In genomic region chr12:111896908-111897661, GRCm38 (mm10) we compare ENCODE assay signal across 8 mouse cellular contexts. TPM values are rescaled to one million over a fixed set of nuclear protein-coding genes. Genes with fewer than 3 reads are reported as not detected.
DNase-seq lines count a peak whose midpoint lies in the region; ATAC-seq and TF ChIP-seq lines count a peak whose summit lies in the region.

No protein-coding gene starts in this region.

- no peaks in the 10 kb centered on the region for H3K27me3 ChIP-seq in embryonic facial prominence, embryonic 13.5 days
- no peaks in the 10 kb centered on the region for H3K27me3 ChIP-seq in embryonic facial prominence, embryonic 10.5 days (replicated peaks; ENCODE audit: low read depth, poor library complexity, severe bottlenecking)
- no peaks in the 10 kb centered on the region for H3K27me3 ChIP-seq in liver, embryonic 14.5 days (ENCODE audit: control insufficient read depth, insufficient read depth, low read length)
- H3K27me3 ChIP-seq in midbrain, embryonic 16.5 days (ENCODE audit: control insufficient read depth, insufficient read depth, low read depth, low read length): no peaks in the 10 kb centered on the region

- peak overlapping the region; percentile 3; the same call in 1 of the 2 replicates for H3K27ac ChIP-seq in embryonic facial prominence, embryonic 13.5 days
- H3K27ac ChIP-seq in embryonic facial prominence, embryonic 10.5 days (replicated peaks): no peak overlapping the region
- peak overlapping the region; percentile 26 for H3K27ac ChIP-seq in liver, embryonic 14.5 days
- no peak overlapping the region for H3K27ac ChIP-seq in midbrain, embryonic 16.5 days (ENCODE audit: low read length)

- 72% methylated on average over 7 of the region's 7 CpGs for WGBS in embryonic facial prominence, embryonic 13.5 days
- WGBS in embryonic facial prominence, embryonic 10.5 days: 64% methylated on average over 7 of the region's 7 CpGs
- under 1% methylated on average over 7 of the region's 7 CpGs for WGBS in liver, embryonic 14.5 days (ENCODE audit: insufficient replicate concordance)
- 67% methylated on average over 7 of the region's 7 CpGs for WGBS in midbrain, embryonic 16.5 days

- no peak overlapping the region for H3K4me3 ChIP-seq in embryonic facial prominence, embryonic 13.5 days
- H3K4me3 ChIP-seq in embryonic facial prominence, embryonic 10.5 days: no peak overlapping the region
- no peak overlapping the region for H3K4me3 ChIP-seq in liver, embryonic 14.5 days (ENCODE audit: insufficient read depth in 1 of 2, low read depth in 2 of 2, low read length in 2 of 2)
- H3K4me3 ChIP-seq in midbrain, embryonic 16.5 days (ENCODE audit: low read depth, low read length): no peak overlapping the region

- no peak overlapping the region for H3K4me2 ChIP-seq in embryonic facial prominence, embryonic 13.5 days
- H3K4me2 ChIP-seq in liver, embryonic 14.5 days (ENCODE audit: low read depth): peak overlapping the region; percentile 47
- no peak overlapping the region for H3K4me2 ChIP-seq in midbrain, embryonic 16.5 days (ENCODE audit: low read length)

- peaks cover 16% of the 10 kb centered on the region for H3K4me1 ChIP-seq in embryonic facial prominence, embryonic 13.5 days
- H3K4me1 ChIP-seq in embryonic facial prominence, embryonic 10.5 days: peaks cover 22% of the 10 kb centered on the region
- peaks cover 10 to 31% of the 10 kb centered on the region in 2 experiments for H3K4me1 ChIP-seq in liver, embryonic 14.5 days (replicated peaks; ENCODE audit: control insufficient read depth in 2 of 2, insufficient read depth in 2 of 2, low read length in 1 of 2)
- peaks cover 7% of the 10 kb centered on the region for H3K4me1 ChIP-seq in midbrain, embryonic 16.5 days (ENCODE audit: control insufficient read depth, insufficient read depth, low read length)

- peak; percentile 6; the same call in 1 of the 2 replicates for TF ChIP-seq EP300 in liver, embryonic 14.5 days (IDR thresholded peaks at IDR 0.05; ENCODE audit: low read depth)

- no peak for DNase-seq in embryonic facial prominence, embryonic 10.5 days (ENCODE audit: low spot score)
- DNase-seq in adrenal gland, postnatal 36 days: peak; percentile 38 to 63
- peak; percentile 57 for DNase-seq in heart, postnatal 4 days
- DNase-seq in liver, embryonic 14.5 days (ENCODE audit: low read depth in 3 of 3, low spot score in 3 of 3): peak; percentile 65 to 66 (median 66)
- peak; percentile 57 for DNase-seq in thymus, postnatal 14 days
- no peak for DNase-seq in urinary bladder, postnatal 36 days (ENCODE audit: low spot score in 2 of 2)

- H3K9ac ChIP-seq in embryonic facial prominence, embryonic 13.5 days: no peak overlapping the region
- no peak overlapping the region for H3K9ac ChIP-seq in liver, embryonic 14.5 days (replicated peaks)
- H3K9ac ChIP-seq in midbrain, embryonic 16.5 days (ENCODE audit: low read depth, low read length): no peak overlapping the region

- 0 out of 2 replicates have a peak, but pooled peaks have one; percentile 7 for TF ChIP-seq CTCF in liver, embryonic 14.5 days (IDR thresholded peaks at IDR 0.05; ENCODE audit: low read depth)

- no peak for ATAC-seq in embryonic facial prominence, embryonic 13.5 days (ENCODE audit: insufficient number of reproducible peaks, insufficient read depth, low FRiP score, low TSS enrichment, low read depth)
- peak; percentile 92 for ATAC-seq in liver, embryonic 14.5 days (ENCODE audit: insufficient read depth)
- no peak for ATAC-seq in midbrain, embryonic 16.5 days

- H3K36me3 ChIP-seq in embryonic facial prominence, embryonic 13.5 days: no peaks in the 10 kb centered on the region
- no peaks in the 10 kb centered on the region for H3K36me3 ChIP-seq in embryonic facial prominence, embryonic 10.5 days (replicated peaks)
- no peaks in the 10 kb centered on the region for H3K36me3 ChIP-seq in liver, embryonic 14.5 days (replicated peaks; ENCODE audit: control insufficient read depth, insufficient read depth, low read depth)
- no peaks in the 10 kb centered on the region for H3K36me3 ChIP-seq in midbrain, embryonic 16.5 days (ENCODE audit: control insufficient read depth, insufficient read depth, low read length)

- H3K9me3 ChIP-seq in embryonic facial prominence, embryonic 13.5 days: no peaks in the 10 kb centered on the region
- no peaks in the 10 kb centered on the region for H3K9me3 ChIP-seq in embryonic facial prominence, embryonic 10.5 days
- no peaks in the 10 kb centered on the region for H3K9me3 ChIP-seq in liver, embryonic 14.5 days (ENCODE audit: control insufficient read depth, low read length)
- H3K9me3 ChIP-seq in midbrain, embryonic 16.5 days (replicated peaks; ENCODE audit: control insufficient read depth, low read length, poor library complexity, severe bottlenecking): no peaks in the 10 kb centered on the region

RNA-seq across cellular contexts. Expression of gene Ppp1r13b, which starts 10.8 kb away (rescaled TPM):
- 12.3 and 15.2 TPM in 2 replicates for polyA plus RNA-seq in embryonic facial prominence, embryonic 13.5 days (2015; fragmentation: Nextera tagmentation; extraction: Ambion mirVana)
- 4.1 and 5.1 TPM in 2 replicates for polyA plus RNA-seq in embryonic facial prominence, embryonic 10.5 days (2016; fragmentation: Nextera tagmentation; extraction: Ambion mirVana)
- total RNA-seq in adrenal gland, postnatal 36 days (2021): 10 to 100 TPM; 13.8 to 18.8 TPM
- total RNA-seq in heart, postnatal 4 days (2021): 10 to 100 TPM; 24.8 to 25.7 TPM
- 2.5 and 2.8 TPM in 2 replicates for polyA plus RNA-seq in liver, embryonic 14.5 days (2012; rRNA removed)
- 2.9 and 3.6 TPM in 2 replicates for polyA plus RNA-seq in liver, embryonic 14.5 days (2014; fragmentation: Nextera tagmentation; extraction: Ambion mirVana)
- polyA plus RNA-seq in midbrain, embryonic 16.5 days (2015; fragmentation: Nextera tagmentation; extraction: Ambion mirVana): 37.9 and 42.9 TPM in 2 replicates

Comparison
In these comparisons a context has a peak if more than half of its experiments do, and no peak if none do; other contexts are left out.
1. H3K27ac ChIP-seq: peak in embryonic facial prominence, embryonic 13.5 days (single experiment) and liver, embryonic 14.5 days (single experiment); none in embryonic facial prominence, embryonic 10.5 days (single experiment) and midbrain, embryonic 16.5 days (single experiment).
2. DNase-seq: peak in adrenal gland, postnatal 36 days (2 of 2), heart, postnatal 4 days (single experiment), liver, embryonic 14.5 days (3 of 3) and thymus, postnatal 14 days (single experiment); none in embryonic facial prominence, embryonic 10.5 days (single experiment) and urinary bladder, postnatal 36 days (0 of 2).